Mouse (Mus musculus) heart, adult 18-20 months (tissue): ENCODE measurements at regions not wholly inside any gene's neighbourhood (a gene's known extent, or its start where the extent isn't known, plus 50 kb on each side); places are given as distances from the start of the nearest gene placed in this dataset.
"Not testable (repeated sequence)": the region's sequence is repeated elsewhere in the genome, so short reads cannot be mapped to it uniquely, and the experiment has no call there.

ENCODE experiments used
- DNase-seq, 2 experiments: peaks; one replicate each; pipeline ENCODE4 v3.0.0; 2021 to 2022; ENCODE audit warnings: mixed read lengths in 1 of 2

- DNase-seq = no peak
Measured at GRCm38 (mm10) chr7:83399668-83400067, 185.1 kb upstream of the Tmc3 start.

- DNase-seq = no peak
Measured at GRCm38 (mm10) chr7:83401001-83401400, 183.7 kb upstream of the Tmc3 start.

GRCm38 (mm10) chr7:83412745-83413144 lies 172.0 kb upstream of the Tmc3 start:
- DNase-seq = not testable (repeated sequence)

- no peak for DNase-seq
Measured at GRCm38 (mm10) chr7:83429929-83430556, 154.7 kb upstream of the Tmc3 start.

GRCm38 (mm10) chr7:83431094-83431493 lies 153.6 kb upstream of the Tmc3 start:
- DNase-seq = peak; percentile 33 to 58

GRCm38 (mm10) chr7:83432843-83433242 lies 151.9 kb upstream of the Tmc3 start:
- no peak for DNase-seq

- DNase-seq = no peak
Measured at GRCm38 (mm10) chr7:83433959-83434715, 150.6 kb upstream of the Tmc3 start.

GRCm38 (mm10) chr7:83438538-83439393 lies 146.0 kb upstream of the Tmc3 start:
- DNase-seq = no peak

GRCm38 (mm10) chr7:83443596-83444278 lies 141.0 kb upstream of the Tmc3 start:
- DNase-seq = no peak

GRCm38 (mm10) chr7:83444279-83444615 lies 140.5 kb upstream of the Tmc3 start:
- no peak for DNase-seq

- no peak for DNase-seq
Measured at GRCm38 (mm10) chr7:83445181-83445926, 139.4 kb upstream of the Tmc3 start.

- peak in 1 of 2 experiments; percentile 13 for DNase-seq
Measured at GRCm38 (mm10) chr7:83450346-83450745, 134.4 kb upstream of the Tmc3 start.

- DNase-seq = no peak
Measured at GRCm38 (mm10) chr7:83452309-83452708, 132.4 kb upstream of the Tmc3 start.

- DNase-seq = no peak
Measured at GRCm38 (mm10) chr7:83459520-83459919, 125.2 kb upstream of the Tmc3 start.

GRCm38 (mm10) chr7:83467006-83467405 lies 117.7 kb upstream of the Tmc3 start:
- no peak for DNase-seq

- not testable (repeated sequence) for DNase-seq
Measured at GRCm38 (mm10) chr7:83469856-83470255, 114.9 kb upstream of the Tmc3 start.

- no peak for DNase-seq
Measured at GRCm38 (mm10) chr7:83471111-83471510, 113.6 kb upstream of the Tmc3 start.

- DNase-seq = no peak
Measured at GRCm38 (mm10) chr7:83474471-83474870, 110.3 kb upstream of the Tmc3 start.

GRCm38 (mm10) chr7:83474986-83475385 lies 109.7 kb upstream of the Tmc3 start:
- no peak for DNase-seq

- no peak for DNase-seq
Measured at GRCm38 (mm10) chr7:83475438-83476160, 109.1 kb upstream of the Tmc3 start.

- no peak for DNase-seq
Measured at GRCm38 (mm10) chr7:83476161-83476495, 108.6 kb upstream of the Tmc3 start.
